Mouse (Mus musculus): ENCODE measurements around the gene Chtop.

Chtop gene

GRCm38 (mm10) chr3:90465081-90465685 lies 44.1 kb downstream of the Chtop start:
- DNase-seq (ENCODE audit: low spot score in 2 of 2): peak in 1 of 2 experiments; percentile 23

GRCm38 (mm10) chr3:90464552-90465080 lies 44.7 kb downstream of the Chtop start:
- DNase-seq (ENCODE audit: low spot score in 2 of 2): peak in 1 of 2 experiments; percentile 26

- no peak for DNase-seq (ENCODE audit: low spot score in 2 of 2)
These were observed 46.7 kb downstream of the Chtop start for GRCm38 (mm10) chr3:90462579-90462978.

- DNase-seq (ENCODE audit: low spot score in 2 of 2): no peak
These were observed 47.4 kb downstream of the Chtop start for GRCm38 (mm10) chr3:90461935-90462334.

GRCm38 (mm10) chr3:90460315-90460714 lies 49.0 kb downstream of the Chtop start:
- no peak for DNase-seq (ENCODE audit: low spot score in 2 of 2)

GRCm38 (mm10) chr3:90459727-90460126 lies 49.6 kb downstream of the Chtop start:
- DNase-seq (ENCODE audit: low spot score in 2 of 2): no peak

- DNase-seq (ENCODE audit: low spot score in 2 of 2): no peak
These were observed 54.4 kb downstream of the Chtop start for GRCm38 (mm10) chr3:90454931-90455330.

GRCm38 (mm10) chr3:90451396-90452095 lies 57.8 kb downstream of the Chtop start:
- no peak for DNase-seq (ENCODE audit: low spot score in 2 of 2)

GRCm38 (mm10) chr3:90450874-90451273 lies 58.4 kb downstream of the Chtop start:
- no peak for DNase-seq (ENCODE audit: low spot score in 2 of 2)
